Comparison of ENCODE assay signal across 11 mouse cellular contexts in the genomic region with DNA sequence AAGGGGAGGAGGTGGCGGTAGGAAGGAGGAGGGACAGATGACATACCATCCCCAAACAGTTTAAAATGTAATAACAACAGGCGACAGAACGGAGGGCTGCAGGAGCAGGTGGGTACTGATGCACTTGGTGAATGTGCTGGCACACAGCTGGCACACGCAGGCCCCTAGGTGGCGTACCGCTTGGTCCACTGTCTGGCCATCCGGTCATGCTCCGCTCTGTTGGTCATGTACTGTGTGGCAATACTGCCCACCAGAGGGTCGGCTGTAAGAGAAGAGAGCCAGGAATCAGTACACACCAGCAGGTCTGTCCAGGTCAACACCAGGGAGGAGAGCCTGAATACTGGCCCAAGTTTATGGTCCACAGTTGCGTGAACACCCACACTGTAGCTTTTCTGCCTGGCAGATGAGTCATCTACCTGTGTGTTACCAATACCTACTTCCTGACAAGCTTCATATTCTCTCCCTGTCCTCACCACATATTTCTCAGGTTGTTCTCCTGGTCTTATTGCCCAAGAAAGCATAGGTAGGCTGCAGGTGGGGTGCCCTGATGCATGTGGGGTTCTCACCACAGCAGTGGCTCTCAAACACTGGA.
DNase-seq lines count a peak whose midpoint lies in the region; ATAC-seq lines count a peak whose summit lies in the region.
"Had no signal": no experiment of that assay in that cellular context is flagged by ENCODE, and none has a peak within 500 bp of the region (broad histone marks: within the 10 kb centered on the region; RNA-seq: fewer than 3 reads in every experiment).

No protein-coding gene starts in this region.

- no peak for DNase-seq in frontal cortex, postnatal 10 days (ENCODE audit: low spot score in 2 of 2)
- DNase-seq in midbrain, embryonic 11.5 days (ENCODE audit: low spot score, missing footprints) = no peak
- DNase-seq in midbrain, embryonic 10.5 days (ENCODE audit: low spot score) = no peak
- peak; percentile 73 for DNase-seq in retina, postnatal 1 day
- no peak for DNase-seq in spleen, adult 18-20 months
- no peak for DNase-seq in MN1 (ENCODE audit: low spot score)
- DNase-seq: heart, adult 18-20 months had no signal

- H3K9me3 ChIP-seq in midbrain, embryonic 11.5 days (ENCODE audit: control insufficient read depth, low read length) = no peaks in the 10 kb centered on the region
- no peaks in the 10 kb centered on the region for H3K9me3 ChIP-seq in midbrain, embryonic 10.5 days (replicated peaks)
- no peaks in the 10 kb centered on the region for H3K9me3 ChIP-seq in intestine, embryonic 15.5 days

- no peaks in the 10 kb centered on the region for H3K36me3 ChIP-seq in midbrain, embryonic 11.5 days (ENCODE audit: control insufficient read depth, insufficient read depth, low read length)
- no peaks in the 10 kb centered on the region for H3K36me3 ChIP-seq in midbrain, embryonic 10.5 days
- no peaks in the 10 kb centered on the region for H3K36me3 ChIP-seq in intestine, embryonic 15.5 days

- H3K4me1 ChIP-seq in midbrain, embryonic 11.5 days (ENCODE audit: control insufficient read depth, insufficient read depth, low read length) = peaks cover 6% of the 10 kb centered on the region; the same call in 1 of the 2 replicates
- peaks cover 8% of the 10 kb centered on the region for H3K4me1 ChIP-seq in midbrain, embryonic 10.5 days
- H3K4me1 ChIP-seq in intestine, embryonic 15.5 days (replicated peaks) = no peaks in the 10 kb centered on the region

- H3K27me3 ChIP-seq in midbrain, embryonic 11.5 days (ENCODE audit: control insufficient read depth, insufficient read depth, low read length) = no peaks in the 10 kb centered on the region
- no peaks in the 10 kb centered on the region for H3K27me3 ChIP-seq in midbrain, embryonic 10.5 days (ENCODE audit: low read depth, poor library complexity, severe bottlenecking)
- no peaks in the 10 kb centered on the region for H3K27me3 ChIP-seq in intestine, embryonic 15.5 days (replicated peaks)

- peak; percentile 50 for ATAC-seq in frontal cortex, adult (ENCODE audit: low TSS enrichment)
- ATAC-seq in midbrain, embryonic 11.5 days (ENCODE audit: low FRiP score) = peak; percentile 45; the same call in 1 of the 2 replicates
- ATAC-seq in intestine, embryonic 15.5 days = peak; percentile 65
- ATAC-seq: inflammation-experienced regulatory T-cells, adult 6 months had no signal

- H3K4me2 ChIP-seq in midbrain, embryonic 11.5 days = no peak overlapping the region
- no peak overlapping the region for H3K4me2 ChIP-seq in intestine, embryonic 15.5 days (replicated peaks)

- no peak overlapping the region for H3K27ac ChIP-seq in midbrain, embryonic 11.5 days (ENCODE audit: low read depth, low read length)
- H3K27ac ChIP-seq in midbrain, embryonic 10.5 days (replicated peaks) = no peak overlapping the region
- H3K27ac ChIP-seq in intestine, embryonic 15.5 days = no peak overlapping the region
- H3K27ac ChIP-seq: macrophage had no signal

- no peak overlapping the region for H3K9ac ChIP-seq in midbrain, embryonic 11.5 days (ENCODE audit: low read length)
- no peak overlapping the region for H3K9ac ChIP-seq in intestine, embryonic 15.5 days

- WGBS in midbrain, embryonic 11.5 days = 85% methylated on average over 10 of the region's 10 CpGs
- WGBS in midbrain, embryonic 10.5 days = 82% methylated on average over 10 of the region's 10 CpGs
- WGBS in intestine, embryonic 15.5 days = 87% methylated on average over 10 of the region's 10 CpGs

- H3K4me3 ChIP-seq in midbrain, embryonic 11.5 days (ENCODE audit: low read depth, low read length) = no peak overlapping the region
- no peak overlapping the region for H3K4me3 ChIP-seq in midbrain, embryonic 10.5 days
- H3K4me3 ChIP-seq in intestine, embryonic 15.5 days (replicated peaks) = no peak overlapping the region
